Mouse (Mus musculus) MN1 (cell line): Measurements from ENCODE around the gene Zcchc7.
"Not testable (repeated sequence)": the region's sequence is repeated elsewhere in the genome, so short reads cannot be mapped to it uniquely, and the experiment has no call there.

Source experiments
- DNase-seq: peaks from one replicate; pipeline ENCODE4 v3.0.0-alpha.2; 2016; ENCODE audit warnings: low spot score

The Zcchc7 gene

GRCm38 (mm10) chr4:44757131-44757530 lies 1.5 kb downstream of the Zcchc7 start:
- DNase-seq: not testable (repeated sequence)

DNA sequence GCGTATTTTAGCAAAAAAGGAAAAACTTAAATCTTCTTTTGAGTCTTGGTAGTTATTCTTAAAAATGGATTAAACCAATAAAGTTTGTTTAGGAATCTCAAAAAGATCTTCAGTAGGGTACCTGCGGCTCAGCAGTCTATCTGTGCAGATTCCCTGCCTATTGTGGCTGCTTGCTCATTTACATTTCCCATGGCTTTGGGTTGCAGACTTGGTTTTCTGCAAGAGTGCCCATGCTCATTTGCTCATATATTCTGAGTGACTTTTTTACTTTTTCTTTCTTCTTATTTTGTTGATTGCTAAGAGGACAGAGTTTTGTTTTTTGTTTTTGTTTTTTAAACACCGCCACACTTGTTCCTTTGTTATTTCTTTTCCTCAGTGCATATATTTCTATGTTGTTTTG lies 19.2 kb downstream of the Zcchc7 start:
- DNase-seq: no peak

DNA sequence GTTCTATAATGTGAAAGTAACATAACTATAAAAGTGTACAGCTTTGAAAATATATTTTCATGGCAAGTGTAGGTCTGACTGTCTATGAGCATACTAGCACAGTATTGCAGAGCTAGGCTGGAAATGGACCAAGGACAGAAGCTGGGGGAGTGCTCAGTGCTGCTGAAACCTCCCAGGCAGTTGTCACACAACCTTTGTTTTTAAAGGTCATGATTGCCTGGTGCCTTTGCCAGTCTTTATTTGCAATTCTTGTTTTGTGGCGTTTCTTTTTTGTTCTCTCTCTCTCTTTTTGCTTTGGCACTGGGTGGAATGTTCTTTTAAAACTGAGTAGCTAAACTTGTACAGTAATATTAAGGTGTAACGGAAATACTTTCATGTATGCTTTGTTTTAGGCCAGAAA lies 21.0 kb downstream of the Zcchc7 start:
- no peak for DNase-seq

DNA sequence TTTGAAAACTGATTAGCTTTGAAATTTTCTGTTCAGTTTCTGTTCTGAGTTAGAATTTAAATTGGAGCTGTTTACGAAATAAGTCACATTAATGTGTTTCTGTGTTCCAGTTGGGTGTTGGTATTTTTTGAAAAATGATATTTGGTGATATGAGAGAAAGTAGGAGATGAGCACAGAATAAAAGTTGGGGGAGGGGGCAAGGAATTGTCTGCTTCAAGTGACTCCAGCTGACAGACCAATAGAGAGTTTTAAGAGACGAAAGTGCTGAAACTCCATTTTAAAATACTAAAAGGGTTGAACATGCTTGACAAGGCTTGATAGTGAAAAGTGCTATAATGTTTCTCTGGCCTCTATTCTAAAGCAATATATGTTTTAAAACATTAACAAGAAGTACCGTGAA lies 21.4 kb downstream of the Zcchc7 start:
- no peak for DNase-seq

DNA sequence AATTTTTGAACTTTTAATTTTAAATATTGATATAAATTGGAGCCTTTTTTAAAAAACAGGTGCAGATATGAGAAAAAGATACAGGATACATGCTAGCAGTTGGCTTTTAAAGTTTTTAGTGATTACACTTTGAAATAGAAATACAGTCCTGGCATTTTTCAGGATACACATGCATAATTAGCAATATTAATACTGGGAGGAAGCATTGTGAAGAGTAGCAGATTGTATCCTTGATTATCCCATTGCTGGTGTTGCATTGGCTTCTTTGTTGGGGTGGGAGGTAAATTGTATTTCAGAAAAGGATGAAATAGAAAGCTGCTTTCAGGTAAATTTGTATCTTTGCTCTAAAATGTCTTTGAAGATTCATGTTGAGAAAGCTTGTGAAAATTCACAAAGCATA lies 22.0 kb downstream of the Zcchc7 start:
- DNase-seq: no peak

DNA sequence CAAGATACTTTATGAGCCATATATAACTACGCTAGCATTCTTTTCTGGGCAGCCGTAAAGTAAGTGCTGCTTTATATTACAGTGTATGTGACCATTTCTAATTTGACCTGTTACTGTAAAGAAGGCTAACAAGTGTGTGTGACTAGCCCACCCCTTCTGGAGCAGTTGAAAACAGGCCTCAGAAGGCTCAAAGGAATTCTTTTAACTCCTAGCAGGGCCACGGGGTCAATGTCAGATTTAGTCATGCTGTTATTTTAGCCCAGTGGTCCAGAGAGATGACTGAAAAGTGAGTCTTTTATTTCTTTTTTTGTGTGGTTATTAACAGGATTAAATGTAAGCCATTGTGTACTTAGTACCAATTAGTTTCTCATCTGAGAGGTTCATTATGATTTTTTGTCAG lies 22.6 kb downstream of the Zcchc7 start:
- no peak for DNase-seq

DNA sequence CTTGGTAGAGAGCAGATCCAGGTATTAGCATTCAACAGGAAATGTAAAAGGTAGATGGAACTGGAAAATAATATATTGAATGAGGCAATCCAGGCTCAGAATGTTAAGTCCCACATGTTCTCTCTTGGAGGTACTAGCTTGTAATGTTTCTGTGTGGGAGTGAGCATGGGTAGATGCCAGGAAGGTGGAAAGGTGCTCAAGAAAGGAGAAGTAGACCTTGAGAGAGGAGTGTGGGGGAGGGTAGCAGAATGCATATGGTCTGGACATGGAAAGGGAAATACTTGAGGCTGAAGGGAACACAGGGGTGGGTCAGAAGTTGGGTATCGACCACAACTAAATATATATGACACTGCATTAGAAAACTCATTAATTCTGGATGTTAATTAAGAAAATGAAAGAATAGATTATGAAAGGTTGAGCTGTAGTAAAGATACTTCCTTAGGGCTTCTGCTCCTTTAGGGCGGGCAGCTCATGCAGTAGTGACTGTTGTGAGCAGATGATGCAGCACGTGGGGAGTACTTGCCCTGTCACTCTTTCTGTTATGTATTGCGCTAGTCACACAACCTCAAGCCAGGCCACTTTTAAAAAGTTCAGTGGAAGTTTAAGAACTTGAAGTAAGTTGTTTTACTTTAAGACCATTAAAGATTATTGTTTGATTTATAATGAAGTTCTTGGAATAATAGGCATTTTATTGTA lies 24.9 kb downstream of the Zcchc7 start:
- DNase-seq: no peak

DNA sequence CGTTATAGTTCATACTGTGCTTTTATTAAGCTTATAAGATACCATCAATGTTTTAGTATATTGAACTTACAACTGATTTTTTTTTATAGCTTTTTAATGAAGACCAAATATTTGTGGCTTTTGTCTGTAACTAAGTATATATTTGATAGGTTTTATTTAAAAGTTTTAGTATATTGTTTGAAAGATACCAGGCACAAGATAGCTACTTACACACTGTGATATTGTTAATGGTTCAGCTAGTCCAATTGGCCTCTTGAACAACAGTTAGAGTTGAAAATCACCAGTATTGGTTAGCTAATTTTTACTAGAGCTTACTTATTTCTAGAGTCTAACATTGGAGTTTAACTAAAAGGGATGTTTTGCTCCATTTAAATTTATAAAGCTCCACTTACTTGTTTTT lies 25.8 kb downstream of the Zcchc7 start:
- DNase-seq: no peak

DNA sequence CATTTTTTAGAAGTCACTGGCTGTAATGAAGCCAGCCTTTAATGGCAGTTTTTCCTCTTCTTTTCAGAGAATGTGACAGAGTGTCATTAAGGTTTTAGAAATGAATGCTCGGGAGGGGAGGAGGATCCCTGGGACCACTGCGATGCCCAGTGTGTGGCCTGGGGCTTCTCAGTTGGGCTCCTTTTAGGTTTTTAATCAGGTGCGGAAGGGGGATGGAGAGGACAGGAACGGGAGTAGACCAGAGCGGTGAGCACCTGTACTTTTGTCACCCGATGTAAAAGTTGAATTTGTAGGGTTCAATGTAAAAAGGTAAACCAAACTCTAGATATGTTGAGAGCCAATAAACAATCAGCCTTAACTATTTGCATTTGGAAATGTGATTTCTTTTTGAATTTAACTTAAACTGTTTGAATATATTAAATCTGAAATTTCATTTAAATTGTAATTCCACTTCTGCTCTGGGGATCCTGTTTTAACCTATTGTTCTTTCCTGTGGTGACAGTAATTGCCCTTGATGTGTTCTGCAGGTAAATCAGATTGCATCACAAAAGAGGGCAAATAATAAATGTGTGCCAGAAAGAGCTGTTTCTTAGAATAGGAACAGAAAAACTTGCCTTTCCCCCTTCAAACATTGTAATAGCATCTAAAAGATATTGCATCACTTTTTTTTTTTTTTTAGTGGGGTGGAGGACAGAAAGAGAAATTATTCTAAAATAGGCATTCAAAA lies 28.1 kb downstream of the Zcchc7 start:
- no peak for DNase-seq

DNA sequence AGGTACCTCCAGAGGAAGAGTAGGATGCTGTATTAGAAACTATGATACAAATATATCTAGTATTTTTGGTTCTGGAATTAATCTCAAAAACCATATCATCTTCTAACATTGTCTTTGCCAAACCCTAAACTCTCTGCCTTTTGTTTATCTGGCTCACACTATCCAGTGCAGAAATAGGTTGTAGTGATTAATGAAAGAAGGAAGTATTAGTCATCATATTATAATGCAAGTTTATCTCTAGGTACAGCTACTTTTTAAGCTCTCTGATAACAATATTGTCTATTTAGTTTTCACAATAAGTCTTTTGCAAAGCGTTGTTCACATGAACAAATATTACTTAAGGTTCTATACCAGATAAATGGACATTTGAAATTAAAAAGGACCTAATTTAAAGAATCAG lies 57.2 kb downstream of the Zcchc7 start:
- DNase-seq: no peak

- DNase-seq: peak; percentile 30
Observed at GRCm38 (mm10) chr4:44813770-44814169, 58.1 kb downstream of the Zcchc7 start.

DNA sequence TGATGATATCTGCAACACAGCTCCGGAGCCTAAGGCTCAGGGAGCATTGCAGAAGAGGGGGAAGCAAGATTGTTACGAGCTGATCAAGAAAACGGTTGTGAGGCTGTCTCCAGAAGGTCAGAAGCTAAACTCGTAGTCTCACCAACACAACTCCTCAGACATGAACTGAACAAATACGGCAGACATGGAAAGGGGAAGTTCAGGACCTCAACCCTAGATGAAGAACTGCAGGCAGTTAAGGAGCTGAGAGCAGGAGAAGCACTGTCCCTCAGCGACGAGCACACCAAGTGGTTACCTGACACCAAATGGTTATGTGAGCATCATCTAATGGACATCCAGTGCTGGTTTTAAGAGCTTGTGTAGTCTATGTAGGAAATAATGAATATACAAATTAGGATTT lies 60.9 kb downstream of the Zcchc7 start:
- DNase-seq: no peak

GRCm38 (mm10) chr4:44830609-44831008 lies 74.9 kb downstream of the Zcchc7 start:
- no peak for DNase-seq

GRCm38 (mm10) chr4:44851835-44852251 lies 96.2 kb downstream of the Zcchc7 start:
- no peak for DNase-seq

GRCm38 (mm10) chr4:44871591-44871990 lies 115.9 kb downstream of the Zcchc7 start:
- no peak for DNase-seq

DNA sequence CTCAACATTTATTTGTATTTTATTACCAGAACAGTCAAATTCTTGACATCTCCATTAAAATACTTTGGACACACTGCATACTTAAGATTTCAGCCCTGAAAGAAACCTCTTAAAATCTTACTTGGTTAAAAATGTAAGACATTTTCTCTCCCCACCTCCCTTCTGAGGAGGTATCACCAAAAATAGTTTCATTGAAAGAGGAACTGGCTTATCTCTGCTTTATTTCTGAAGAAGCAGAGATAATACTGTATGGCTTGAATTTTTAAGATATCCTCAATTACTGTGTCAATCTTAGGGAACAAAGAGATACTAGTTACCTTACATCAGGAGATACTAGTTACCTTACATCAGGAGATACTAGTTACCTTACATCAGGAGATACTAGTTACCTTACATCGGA lies 116.4 kb downstream of the Zcchc7 start:
- DNase-seq: no peak

DNA sequence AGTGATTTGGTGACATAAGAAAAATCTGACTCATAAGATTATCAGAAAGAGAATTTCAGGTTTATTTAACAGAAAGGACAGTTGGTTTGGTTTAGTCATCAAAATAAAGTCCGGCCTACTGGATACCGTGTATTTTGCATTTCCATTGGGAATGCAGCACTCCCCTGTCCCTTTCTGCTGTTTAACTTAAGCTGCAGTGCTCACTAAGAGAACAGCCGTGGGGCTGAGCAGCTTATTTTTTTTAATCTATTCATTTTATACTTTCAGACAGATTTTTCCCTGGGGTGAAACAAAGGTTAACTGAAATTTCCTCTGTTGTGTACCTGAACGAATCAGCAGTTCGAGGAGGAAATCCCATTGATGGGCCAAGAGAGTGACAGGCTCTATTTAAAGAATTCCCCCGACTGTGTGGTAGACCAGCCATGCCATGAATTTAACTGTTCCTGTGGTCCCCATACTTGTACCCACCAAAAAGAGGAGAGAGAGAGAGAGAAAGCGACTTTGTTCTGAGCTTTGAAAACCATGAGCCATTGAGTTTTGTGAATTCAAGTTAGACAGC lies 124.5 kb downstream of the Zcchc7 start:
- DNase-seq: no peak

- DNase-seq: no peak
Observed at GRCm38 (mm10) chr4:44886143-44886542, 130.5 kb downstream of the Zcchc7 start.

- DNase-seq: no peak
Observed at GRCm38 (mm10) chr4:44891344-44891743, 135.7 kb downstream of the Zcchc7 start.

GRCm38 (mm10) chr4:44905651-44906271 lies 150.1 kb downstream of the Zcchc7 start:
- DNase-seq: no peak

DNA sequence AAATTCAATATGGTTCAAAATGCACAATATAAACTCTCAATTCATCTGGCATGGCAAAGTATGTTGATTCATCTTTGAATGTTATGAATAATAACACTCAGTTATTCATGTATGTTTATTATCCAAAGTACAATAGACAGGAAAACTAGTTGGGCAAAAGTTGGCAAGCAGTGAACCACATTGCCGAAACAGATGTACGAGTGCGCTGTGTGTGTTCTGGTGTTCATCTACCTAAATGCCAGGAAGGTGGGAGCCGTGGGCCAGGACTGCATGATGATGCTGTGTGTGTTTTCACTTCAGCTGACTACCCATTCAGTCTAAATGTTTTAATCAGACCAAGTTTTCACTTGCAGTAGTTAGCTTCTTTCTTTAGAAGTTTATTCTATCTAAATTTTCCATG lies 150.7 kb downstream of the Zcchc7 start:
- DNase-seq: no peak

- DNase-seq: peak; percentile 14
Observed at GRCm38 (mm10) chr4:44910065-44910464, 154.4 kb downstream of the Zcchc7 start.

- DNase-seq: no peak
Observed at GRCm38 (mm10) chr4:44910857-44911256, 155.2 kb downstream of the Zcchc7 start.
